Mouse (Mus musculus) embryo, embryonic 10.5 days (tissue): ENCODE measurements at regions not wholly inside any gene's neighbourhood (a gene's known extent, or its start where the extent isn't known, plus 50 kb on each side); places are given as distances from the start of the nearest gene placed in this dataset.
A peak's percentile ranks its signal among the peaks of the same experiment; 100 is the strongest.

Experiments used
- DNase-seq: peaks from one replicate; pipeline ENCODE4 v3.0.0-alpha.2; 2015; ENCODE audit warnings: low spot score

GRCm38 (mm10) chr11:43370025-43370424 lies 56.0 kb downstream of the Pttg1 start:
- DNase-seq: no peak

GRCm38 (mm10) chr11:43368346-43368745 lies 57.7 kb downstream of the Pttg1 start:
- no peak for DNase-seq

- DNase-seq: no peak
These were observed 64.2 kb downstream of the Pttg1 start for GRCm38 (mm10) chr11:43361858-43362257.

- DNase-seq: no peak
These were observed 67.4 kb downstream of the Pttg1 start for GRCm38 (mm10) chr11:43358390-43359291.

- no peak for DNase-seq
These were observed 72.4 kb downstream of the Pttg1 start for GRCm38 (mm10) chr11:43353602-43354001.

- DNase-seq: no peak
These were observed 73.0 kb downstream of the Pttg1 start for GRCm38 (mm10) chr11:43353030-43353429.

GRCm38 (mm10) chr11:43351818-43352217 lies 74.2 kb downstream of the Pttg1 start:
- no peak for DNase-seq

GRCm38 (mm10) chr11:43351348-43351747 lies 74.7 kb downstream of the Pttg1 start:
- DNase-seq: no peak

GRCm38 (mm10) chr11:43350242-43350641 lies 75.8 kb downstream of the Pttg1 start:
- no peak for DNase-seq

- no peak for DNase-seq
These were observed 76.5 kb downstream of the Pttg1 start for GRCm38 (mm10) chr11:43349564-43349963.

GRCm38 (mm10) chr11:43348571-43348970 lies 77.5 kb downstream of the Pttg1 start:
- peak; percentile 87 for DNase-seq

- no peak for DNase-seq
These were observed 79.6 kb downstream of the Pttg1 start for GRCm38 (mm10) chr11:43346489-43346888.

GRCm38 (mm10) chr11:43344767-43345561 lies 81.1 kb downstream of the Pttg1 start:
- no peak for DNase-seq

- DNase-seq: no peak
These were observed 82.5 kb downstream of the Pttg1 start for GRCm38 (mm10) chr11:43343574-43343973.

- no peak for DNase-seq
These were observed 87.6 kb downstream of the Pttg1 start for GRCm38 (mm10) chr11:43338377-43338993.

- DNase-seq: no peak
These were observed 90.3 kb downstream of the Pttg1 start for GRCm38 (mm10) chr11:43335668-43336265.

GRCm38 (mm10) chr11:43333547-43333946 lies 92.5 kb downstream of the Pttg1 start:
- DNase-seq: no peak

GRCm38 (mm10) chr11:43313996-43314395 lies 112.1 kb downstream of the Pttg1 start:
- no peak for DNase-seq
